Mouse (Mus musculus): Measurements from ENCODE around the gene Snx6.
"Not testable (repeated sequence)": the region's sequence is repeated elsewhere in the genome, so short reads cannot be mapped to it uniquely, and the experiment has no call there.

Snx6 gene

DNA sequence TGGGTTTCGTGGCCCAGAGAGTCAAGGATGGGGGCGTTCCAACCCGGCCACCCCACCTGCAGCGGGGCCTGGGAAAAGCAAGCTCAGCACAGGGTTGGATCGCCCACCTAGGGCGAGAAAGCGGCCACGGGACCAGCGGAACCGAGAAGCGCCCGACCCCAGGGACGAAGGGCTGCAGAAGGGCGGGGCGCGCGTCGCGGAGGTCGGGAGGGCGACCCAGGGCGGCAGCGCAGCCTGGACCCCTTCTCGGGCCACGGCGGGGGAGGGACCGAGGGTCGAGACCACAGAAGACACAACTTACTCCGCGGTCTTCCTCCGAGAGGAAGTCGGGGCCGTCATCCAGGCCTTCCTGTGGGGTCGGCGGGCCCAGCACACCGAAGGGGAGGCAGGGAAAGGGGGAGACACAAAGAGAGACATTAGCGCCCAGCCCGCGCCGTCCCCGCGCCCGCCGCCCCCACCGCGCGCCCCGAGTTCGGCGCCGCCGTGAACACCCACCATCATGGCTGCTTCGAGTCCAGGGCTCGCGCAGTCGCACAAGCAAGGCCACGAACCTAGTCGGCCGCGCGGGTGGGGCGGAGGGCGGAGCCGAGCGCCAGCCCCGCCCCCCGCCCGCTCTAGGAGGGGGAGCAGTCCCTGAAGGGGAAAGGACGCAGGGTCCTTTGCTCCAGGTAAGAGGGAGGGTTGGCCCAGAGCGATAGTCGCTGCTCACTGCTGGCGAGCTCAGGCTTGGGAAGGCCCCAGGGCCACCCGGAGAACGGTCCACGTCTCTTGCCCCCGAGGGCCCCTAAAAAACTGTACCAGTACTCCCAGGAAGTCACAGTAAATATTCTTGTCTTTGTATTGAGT, at the start of gene Snx6:
Gene Snx6, minus strand, starts transcription at position 551 of the 846 bp plus-strand sequence.
- peak; percentile 93 for DNase-seq

DNA sequence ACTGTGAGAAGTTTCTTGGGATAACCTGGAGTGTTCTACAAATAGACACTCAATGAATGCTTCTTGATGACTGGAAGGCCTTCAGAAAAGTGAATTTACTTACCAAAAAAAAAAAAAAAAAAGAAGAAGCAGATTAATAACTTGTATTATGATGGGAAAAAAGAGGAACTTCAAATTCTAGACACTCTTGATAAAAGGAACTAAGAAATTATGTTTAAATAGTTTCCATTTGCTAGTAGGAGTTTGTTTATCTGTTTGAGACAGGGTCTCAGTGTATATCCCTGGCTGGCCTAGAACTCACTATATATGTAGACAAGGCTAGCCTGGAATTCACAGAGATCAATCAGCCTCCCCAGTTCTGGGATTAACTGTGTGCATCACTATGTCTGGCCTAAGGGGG, 48.9 kb upstream of the Snx6 start:
- DNase-seq = no peak

DNA sequence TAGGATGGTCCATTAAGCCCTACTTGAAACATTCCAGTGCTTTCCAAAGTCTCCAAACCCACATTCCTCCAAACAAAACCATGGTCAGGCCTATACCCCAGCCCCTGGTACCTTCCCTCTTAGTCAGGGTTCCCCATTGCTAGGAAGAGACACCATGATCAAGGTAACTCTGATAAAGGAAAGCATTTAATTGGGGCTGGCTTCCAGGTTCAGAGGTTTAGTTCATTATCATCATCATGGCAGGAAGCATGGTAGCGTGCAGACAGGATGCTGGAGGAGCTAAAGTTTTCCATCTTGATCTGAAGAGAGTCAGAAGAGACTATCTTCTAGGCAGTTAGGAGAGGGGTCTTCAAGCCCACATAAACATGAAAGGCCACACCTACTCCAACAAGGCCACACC, 46.1 kb upstream of the Snx6 start:
- DNase-seq = no peak

DNA sequence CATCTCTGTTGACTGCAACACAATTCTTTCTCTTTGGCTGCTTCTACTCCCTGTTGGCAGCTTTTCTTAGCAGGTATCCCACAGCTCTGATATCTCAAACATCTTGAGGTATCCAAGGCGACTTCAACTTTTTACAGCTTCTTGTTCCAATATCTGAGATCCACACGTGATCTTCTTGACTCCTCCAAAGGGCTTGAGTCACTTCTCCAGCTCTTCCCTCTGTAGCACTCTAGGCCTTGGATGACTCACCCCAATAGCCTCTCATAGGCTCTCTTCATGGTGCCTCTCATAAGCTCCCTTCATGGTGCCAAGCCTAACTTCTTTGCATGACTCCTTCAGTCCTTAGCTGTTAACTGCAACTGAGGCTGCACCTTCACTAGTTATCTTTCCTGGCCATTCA, 44.3 kb upstream of the Snx6 start:
- no peak for DNase-seq

DNA sequence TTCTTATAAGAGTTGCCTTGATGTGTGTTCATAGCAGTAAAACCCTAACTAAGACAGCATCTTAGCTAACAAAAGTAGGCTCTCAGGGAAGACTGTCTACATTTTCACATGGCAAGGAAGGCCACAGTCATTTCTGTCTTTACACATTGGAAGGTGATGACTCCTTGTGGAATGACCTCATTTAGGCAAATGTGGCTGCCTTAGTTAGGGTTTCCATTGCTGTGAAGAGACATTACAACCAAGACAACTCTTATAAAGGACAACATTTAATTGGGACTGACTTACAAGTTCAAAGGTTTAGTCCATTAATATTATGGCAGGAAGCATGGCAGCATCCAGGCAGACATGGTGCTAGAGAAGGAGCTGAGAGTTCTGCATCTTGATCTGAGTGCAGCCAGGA, 43.4 kb upstream of the Snx6 start:
- no peak for DNase-seq

DNA sequence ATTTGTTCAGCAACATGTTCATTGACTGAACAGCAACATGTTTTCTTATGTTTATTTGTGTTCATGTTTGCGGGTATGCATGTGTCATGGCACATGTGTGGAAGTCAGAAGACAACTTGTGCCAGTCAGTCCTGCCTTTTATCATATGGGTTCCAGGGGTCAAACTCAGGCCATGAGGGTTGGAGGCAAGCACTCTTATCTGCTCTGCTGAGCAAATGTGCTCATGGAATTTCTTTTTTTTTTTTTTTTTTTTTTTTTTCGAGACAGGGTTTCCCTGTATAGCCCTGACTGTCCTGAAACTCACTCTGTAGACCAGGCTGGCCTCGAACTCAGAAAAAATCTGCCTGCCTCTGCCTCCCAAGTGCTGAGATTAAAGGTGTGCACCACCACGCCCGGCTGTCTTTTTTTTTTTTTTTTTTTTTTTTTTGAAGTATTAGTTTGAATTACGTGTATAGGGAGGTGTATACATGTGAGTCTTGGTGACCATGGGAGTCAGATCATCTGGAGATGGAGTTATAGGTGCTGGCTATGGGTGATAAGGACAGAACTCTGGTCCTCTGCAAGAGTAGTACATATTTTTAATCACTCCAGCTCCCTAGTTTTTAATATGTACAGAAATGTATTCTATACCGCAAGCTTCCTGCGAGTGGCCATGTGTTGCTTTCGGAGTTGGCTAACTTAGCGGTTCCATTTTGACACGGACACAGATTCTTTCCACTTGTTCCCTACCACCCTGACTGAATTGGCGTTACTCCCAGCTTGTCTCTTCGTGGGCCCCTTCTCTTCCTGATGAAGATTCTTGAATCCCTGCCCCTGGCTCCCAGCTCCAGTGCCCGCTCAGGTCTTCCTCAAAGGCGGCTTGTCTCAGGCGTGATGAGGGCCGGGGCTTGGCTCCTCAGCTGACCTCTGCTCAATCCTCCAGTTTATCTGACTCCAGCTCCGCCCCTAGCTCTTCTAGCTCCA, 40.4 kb upstream of the Snx6 start:
- no peak for DNase-seq

DNA sequence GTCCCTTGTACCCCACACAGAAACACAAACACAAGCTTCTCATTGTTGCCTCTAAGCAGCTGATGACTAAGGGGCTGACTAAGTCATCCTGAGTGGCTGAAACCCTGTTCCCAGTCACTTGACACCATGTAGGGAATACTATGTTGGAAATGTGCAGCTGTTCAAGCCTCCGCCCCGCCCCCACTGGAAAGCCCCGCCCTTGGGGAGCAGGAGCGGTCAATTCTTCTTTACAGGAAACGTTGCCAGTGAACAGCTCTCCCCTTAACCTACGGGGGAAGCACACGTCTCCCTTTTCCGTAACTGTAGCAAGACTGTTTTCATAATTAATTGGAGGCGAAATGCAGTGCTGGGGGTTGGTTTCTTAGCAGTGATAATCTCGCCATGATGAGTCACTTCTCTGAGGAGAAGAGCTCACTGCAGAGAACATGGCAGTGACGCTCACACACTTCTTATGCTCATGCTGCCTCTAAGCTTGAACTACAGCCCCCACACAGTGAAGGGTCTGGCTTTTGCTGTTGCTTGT, 39.5 kb upstream of the Snx6 start:
- peak; percentile 77 for DNase-seq

DNA sequence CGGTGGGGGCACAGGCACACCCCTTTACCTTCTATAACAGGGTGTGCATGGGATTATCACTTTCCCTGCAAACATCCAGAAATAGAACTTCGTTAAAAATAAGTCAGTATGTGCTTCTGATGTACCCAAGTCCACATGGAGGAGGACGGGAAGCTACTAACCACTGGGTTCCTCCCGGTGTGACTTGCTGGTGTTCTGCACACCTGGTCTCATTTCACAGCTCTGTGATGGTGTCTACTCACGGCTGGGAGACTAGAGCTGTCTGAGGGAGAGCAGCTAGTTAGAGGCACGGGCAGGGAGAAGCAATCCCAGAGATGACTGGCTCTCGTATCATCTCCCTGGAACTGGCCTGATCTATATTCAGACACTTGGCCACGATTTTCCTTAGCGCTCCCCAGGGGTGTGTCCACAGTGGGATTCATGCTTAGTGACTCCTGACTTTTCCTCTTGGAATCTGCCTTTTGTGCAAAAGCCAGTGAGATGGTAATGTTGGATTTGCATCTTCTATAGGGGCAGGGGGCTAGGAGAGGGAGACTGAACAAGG, 38.4 kb upstream of the Snx6 start:
- no peak for DNase-seq

DNA sequence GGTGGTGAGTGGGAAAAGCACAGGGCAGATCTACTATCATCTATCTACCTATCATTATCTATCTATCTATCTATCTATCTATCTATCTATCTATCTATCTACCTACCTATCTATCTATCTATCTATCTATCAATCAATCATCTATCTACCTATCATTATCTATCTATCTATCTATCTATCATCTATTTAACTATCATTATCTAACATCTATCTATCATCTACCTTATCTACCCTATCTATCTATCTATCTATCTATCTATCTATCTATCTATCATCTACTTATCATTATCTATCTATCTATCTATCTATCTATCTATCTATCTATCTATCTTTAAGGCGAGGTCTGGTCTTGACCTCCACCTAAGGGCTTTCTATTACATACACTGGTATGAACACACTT, 36.4 kb upstream of the Snx6 start:
- not testable (repeated sequence) for DNase-seq

DNA sequence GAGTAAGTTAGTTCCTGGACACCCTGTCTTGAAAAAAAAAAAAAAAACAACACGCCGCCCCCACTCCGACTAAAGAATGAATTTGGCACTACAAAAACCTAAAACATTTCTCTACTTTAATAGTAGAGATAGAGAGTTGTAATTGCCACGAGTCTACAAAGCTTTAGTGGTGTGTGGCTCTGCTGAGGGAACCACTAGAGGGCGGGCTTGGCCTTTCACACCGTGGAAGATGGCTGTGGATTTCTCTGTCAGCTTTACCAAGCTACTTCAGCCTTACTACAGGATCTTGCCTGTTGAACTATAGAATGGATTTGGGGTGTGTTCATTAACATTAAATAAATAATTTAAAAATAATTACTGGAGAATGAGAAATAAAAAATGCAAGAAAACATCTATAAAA, 35.1 kb upstream of the Snx6 start:
- DNase-seq = peak; percentile 83

DNA sequence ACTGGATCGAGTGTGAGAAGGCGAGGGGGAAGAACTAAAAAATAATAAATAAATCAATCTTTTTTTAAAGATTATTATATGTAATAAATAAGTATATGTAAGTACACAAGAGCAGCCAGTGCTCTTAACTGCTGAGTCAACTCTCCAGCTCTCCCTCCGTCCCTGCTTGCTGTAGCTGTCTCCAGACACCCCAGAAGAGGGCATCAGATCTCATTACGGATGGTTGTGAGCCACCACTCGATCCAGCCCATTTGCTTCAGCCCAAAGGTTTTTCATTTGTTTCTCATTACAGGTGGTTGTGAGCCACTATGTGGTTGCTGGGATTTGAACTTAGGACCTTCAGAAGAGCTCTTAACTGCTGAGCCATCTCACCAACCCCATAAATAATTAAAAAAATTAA, 34.4 kb upstream of the Snx6 start:
- no peak for DNase-seq

DNA sequence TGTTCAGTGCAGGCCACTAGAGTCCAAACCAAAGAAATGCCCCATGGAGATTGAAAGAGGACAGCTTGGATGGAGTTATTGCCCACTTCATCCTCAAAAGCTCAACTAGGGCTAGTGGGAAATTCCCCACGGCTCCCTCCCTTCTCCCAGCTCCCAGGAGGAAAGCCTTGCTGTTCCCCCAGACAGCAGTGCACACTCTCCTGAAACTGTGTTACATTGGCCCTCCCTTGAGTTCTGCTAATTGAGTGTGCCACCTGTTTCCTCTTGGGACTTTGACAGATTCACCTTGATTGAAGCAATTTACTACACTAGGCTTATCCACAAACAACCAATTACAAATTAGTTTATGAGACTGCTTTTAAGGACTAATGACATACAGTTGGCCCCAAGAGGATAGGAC, 32.5 kb upstream of the Snx6 start:
- DNase-seq = no peak

DNA sequence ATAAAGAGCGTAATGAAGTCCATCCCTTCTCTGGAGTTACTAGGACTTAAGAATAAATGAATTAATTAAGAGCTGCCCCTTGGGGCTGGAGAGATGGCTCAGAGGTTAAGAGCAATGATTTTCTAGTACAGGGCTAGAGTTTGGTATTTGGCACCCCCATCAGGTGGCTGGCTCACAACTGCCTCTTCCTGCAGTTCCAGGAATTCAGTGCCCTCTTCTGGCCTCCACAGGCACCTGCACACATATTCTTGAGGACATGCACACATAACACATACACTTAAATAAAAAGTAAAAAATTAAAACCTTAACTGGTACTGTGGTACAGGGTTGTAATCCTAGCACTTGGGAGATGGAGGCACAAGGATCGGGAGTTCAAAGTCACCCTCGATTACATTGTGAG, 29.7 kb upstream of the Snx6 start:
- peak; percentile 11 for DNase-seq

DNA sequence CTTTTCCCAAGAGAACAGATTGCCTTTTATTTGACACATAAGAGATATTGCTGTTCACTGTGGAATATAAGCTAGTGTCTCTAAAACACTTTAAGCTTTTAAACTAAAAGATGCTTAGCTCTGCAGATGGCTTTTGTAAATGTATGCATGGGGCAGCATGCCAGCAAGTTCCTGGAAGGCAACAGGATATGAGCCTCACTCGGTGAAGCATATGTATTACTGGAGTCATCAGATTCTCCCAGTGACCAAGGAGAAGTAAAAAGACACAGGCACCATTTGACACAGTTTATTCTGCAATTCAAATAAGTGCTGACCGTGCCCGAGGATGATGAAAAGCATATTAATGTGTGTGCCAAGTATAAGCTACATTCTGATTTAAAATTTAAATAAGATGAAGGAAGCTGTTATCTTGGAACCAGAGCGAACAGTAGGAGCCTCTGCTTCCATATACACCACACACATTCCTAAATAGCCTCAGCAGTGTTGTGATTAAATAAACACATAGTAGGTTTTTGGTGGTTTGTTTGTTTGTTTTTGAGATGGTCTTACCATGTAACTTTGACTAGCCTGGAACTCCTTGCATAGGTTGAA, 27.4 kb upstream of the Snx6 start:
- DNase-seq = no peak

DNA sequence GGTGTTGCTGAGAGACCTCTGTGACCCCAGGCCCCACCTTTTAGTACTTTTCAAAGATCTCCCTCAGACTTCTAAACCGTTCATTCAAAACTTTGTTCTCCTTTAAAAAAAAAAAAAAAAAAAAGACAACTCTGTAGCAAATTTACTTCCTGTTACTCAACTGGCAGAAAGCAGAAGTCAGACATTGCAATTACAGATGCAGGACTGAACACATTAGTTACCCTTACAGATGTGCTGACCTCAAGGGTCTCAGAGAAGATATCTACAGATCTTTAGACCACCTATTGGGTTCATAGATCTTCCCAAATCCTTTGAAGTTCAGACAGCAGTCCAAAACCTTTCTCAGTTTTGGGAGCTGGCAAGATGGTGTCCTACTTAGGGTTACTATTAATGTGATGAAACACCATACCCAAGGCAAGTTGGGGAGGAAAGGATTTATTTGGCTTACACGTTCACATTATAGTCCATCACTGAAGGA, 25.2 kb upstream of the Snx6 start:
- no peak for DNase-seq

DNA sequence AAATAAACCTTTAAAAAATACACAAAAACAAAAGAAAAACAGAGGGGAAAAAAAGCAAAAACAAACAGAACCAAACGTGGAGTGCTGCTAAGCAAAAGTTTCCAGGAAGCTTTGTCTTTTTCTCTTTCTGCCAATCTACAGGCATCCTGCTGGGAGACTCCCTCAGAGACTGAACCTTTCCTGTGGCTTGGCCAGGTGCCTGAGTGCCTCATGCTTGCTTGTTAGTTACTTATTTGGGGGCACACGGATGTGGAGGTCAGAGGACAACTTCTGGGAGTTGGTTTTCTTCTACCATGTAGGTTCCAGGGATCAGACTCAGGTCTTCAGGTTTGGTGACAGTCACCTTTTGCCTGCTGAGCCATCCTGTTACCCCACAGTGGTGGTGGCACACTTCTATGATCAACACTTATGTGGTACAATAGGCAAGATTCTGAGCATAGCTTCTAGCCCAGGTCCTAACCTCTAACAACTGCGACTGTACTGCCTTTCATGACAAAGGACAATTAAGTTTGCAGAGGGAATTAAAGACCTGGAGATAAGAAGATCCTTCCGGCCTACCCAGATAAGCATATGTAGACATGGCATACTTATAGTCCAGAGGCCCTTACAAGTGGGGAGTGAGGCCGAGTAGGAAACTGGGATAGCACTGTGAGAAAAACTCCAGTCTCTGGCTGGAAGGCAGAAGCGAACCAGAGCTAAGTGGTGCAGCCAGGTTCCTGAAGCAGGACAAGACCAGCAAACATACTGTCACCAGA, 23.9 kb upstream of the Snx6 start:
- no peak for DNase-seq

DNA sequence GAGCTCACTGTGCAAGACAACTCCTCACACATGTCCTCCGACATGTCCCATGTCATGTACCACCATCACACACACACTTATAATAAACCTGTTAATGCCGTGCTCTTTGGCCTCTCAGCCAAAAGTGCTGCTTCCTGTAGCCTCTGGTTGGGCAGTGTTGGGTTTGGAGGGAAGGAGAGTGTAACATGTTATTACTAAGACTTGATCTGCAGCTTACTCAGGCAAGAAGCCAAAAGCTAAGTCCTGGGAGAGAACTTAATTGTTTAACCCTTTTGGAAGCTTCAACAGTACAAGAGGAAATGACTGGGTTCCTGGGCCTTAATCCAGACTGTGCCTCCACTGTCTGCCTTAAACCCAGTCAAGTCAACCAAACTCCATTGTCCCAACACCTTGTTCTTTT, 14.6 kb upstream of the Snx6 start:
- no peak for DNase-seq

DNA sequence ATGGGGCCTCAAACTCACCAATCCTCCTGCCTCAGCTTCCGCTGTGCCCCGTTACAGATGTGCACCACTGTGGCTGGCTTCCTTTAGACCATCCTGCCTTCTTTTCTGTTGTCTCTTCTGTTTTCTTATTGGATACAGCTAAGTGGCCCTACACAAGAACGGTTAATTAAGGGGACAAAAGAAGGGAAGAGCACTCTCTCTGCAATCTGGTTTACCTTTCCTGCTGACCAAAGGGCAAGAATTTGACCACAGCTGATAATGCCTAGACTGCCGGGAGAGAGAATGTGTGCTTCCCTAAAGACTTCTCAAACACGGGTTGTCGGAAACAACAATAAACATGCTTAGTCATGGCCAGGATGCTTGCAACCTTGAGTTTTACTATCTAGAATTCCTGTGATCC, 12.0 kb upstream of the Snx6 start:
- DNase-seq = no peak

DNA sequence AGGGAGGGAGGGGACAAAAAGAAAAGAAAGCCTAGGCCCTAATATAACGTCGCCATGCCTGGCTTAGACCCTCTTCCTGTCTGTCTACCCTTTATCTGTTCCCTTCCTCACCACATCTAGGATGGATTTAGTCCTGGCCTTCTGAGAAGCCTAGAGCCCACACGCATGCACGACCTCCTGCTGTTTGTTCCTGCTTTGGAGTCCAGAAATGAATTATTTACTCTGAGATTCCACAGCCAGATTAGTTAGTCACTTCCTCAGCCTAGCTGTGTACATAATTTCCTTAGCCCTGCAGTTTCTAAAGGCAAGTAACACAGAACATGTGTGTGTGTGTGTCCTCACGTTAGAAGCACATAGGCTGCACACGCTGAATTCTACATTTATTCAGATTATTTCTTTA, 10.6 kb upstream of the Snx6 start:
- DNase-seq = no peak

DNA sequence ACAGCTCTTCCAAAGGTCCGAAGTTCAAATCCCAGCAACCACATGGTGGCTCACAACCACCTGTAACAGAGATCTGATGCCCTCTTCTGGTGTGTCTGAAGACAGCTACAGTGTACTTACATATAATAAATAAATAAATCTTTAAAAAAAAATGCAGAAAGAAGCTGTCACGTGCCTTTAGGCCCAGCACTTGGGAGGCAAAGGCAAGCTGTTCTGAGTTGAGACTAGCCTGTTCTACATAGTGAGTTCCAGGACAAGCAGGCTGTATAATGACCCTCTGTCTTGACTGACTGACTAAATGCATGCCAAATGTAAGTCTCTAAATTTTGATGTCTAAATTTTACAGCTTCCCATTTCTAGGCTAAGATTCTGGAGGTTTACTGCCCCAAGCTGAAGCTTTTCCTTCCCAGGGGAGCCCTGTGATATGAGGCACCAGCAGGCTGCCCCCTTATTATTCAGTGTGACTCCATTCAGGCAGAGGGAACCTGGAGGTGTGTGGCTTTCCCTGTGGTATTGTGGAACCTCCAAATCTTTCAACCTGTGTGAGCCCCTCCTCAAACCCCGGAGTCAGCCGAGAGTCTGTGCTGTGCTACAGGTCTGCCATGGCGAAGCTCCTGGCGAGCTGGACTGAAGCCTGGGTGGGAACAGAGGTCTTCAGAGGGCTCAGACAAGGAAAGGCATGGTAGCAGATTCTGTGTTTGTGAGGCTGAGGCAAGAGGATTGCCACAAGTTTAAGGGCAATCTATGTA, 9.9 kb upstream of the Snx6 start:
- no peak for DNase-seq

DNA sequence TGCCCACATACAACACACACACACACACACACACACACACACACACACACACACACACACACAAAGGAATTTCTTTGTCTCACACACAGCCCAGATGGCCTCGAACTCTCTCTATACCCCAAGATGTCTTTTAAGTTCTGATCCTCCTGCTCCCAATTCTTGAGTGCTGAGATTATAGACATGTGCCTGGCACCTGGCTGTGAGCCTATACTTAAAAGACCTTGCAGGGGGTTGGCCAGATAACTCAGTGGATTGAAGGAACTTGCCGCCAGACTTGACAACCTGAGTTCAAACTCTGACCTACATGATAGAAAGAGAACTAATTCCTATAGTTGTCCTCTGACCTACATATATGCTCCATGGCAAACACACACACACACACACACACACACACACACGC, 8.0 kb upstream of the Snx6 start:
- DNase-seq = no peak
